Mouse (Mus musculus) monocyte, adult 2 months (primary cell): ENCODE results near the gene Rpl7a.

Experiments used
- DNase-seq, 2 experiments: peaks; one replicate each; pipeline ENCODE4 v3.0.0; 2022; ENCODE audit warnings: low spot score in 2 of 2, low read depth in 1 of 2

Gene Rpl7a

DNA sequence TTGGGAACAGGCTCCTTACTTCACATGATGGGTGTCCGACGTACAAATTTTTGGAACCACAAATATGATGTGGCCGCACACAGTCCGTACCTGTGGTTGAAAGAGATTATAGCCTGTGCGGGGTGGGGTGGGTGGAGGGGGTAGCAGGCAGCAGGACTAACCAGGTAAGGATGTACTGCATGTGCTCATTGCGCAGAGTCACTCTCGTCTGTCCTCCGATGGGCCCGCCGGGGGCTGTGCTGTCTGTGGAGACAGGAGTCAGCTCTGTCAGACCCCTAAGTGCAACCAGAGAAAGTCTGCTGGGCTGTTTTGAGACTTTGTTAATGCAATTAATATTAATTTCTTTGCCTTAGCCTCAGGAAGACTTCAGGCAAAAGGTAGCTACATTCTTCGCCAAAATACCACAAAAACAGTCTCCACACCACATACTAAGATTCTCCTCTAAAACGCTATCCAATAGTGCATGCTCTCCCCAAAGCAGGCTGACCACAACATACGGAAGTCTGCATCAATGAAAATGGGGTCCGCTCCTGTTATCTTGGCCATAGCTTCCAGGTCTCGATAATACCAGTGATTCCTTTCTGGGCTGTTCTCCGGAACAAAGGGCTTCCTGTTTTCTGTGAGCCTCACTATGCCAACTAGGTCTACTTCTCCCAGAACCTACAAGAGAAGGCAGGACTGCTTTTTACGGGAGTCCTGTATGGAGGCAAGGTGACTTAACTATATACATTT lies 3.0 kb downstream of the Rpl7a start:
- no peak for DNase-seq

DNA sequence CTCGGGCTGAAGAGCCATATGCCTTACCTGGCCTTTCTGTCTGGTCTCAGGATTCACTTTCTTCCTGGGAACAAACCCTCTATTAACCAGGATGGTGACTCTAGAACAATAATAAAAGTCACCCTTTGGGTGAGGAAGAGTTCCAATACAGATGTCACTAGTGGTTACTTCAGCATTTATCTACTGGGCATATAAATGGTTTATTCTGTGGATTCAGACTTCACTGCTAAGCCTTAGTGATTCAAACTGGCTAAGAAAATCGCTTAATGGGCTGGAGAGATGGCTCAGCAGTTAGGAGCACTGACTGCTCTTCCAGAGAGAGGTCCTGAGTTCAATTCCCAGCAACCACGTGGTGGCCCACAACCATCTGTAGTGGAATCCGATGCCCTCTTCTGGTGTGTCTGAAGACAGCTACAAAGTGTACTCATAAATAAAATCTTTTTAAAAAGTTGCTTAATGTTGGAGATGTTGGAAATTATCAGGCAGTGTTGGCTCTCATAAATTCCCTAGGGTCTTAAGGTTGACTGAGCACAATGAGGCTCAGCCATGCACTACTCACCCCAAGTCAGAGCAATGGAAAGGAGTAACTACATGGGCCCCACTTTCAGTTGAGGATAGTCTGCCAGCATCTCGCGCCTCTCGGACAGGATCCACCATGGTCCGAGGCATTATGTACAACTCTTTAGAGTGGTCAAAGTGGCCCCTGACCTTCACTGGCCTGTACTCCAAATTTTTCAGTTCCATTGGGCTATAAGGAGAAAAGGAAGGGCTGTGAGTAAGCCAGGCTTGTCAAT lies 3.8 kb downstream of the Rpl7a start:
- no peak for DNase-seq

DNA sequence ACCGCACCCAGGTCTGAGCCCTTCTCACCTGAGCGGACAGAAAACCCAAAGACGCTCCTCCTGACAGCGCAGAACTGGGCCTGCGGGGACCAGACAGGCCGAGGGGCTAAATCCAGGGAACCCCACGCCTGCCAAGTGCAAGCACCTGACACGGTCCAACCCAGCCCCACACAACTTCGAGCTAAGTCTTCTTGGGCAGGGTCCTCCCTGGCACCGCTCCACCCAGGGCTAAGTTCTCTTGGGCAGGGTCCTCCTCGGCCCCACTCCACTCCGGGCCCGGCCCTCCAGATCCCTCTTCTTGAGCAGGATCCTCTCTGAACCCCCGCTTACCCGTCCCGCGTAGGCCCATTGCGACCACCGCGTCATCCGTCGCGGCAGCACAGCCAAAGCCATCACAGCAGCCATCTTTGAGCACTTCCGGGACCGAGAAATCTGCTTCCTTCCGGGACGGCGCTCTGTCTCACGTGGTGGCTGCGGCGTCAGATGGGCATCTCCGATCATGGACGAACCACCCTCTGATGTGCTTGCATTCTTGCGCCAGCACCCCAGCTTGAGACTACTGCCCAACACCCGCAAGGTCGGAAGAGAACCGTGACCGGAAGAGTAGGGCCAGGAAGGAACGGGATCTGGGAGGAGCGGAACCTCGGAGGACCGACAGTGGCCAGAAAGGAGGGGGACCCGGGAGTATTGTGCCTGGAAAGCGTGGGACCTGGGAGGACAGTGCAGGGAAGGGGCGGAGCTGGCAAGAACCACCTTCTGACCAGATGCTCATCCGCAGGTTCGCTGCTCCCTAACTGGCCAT lies 5.6 kb downstream of the Rpl7a start, which contains the start of the genes Surf2 and Surf1:
Gene Surf2 (plus strand): TSS at position 441 of the 802 bp plus-strand sequence.
Gene Surf1 (minus strand): TSS at position 604 of the 802 bp plus-strand sequence.
- peak; percentile 57 to 69 for DNase-seq

DNA sequence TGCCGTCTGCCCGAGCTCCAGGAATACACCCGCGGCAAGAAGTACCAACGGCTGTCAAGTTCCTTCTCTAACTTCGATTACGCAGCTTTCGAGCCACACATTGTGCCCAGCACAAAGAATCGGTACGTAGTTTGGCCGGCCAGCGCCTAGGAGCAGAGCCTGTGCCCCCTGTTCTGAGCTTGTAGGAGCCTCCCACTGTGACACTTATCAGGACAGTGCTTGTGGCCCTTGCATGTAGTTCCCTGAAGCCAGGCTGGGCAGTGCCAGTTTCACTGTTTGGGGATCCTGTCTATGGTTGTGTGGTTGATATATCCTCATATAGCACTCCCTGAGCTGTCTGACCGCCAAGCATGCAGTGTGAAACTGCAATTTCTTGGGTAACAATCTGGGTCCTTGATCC lies 6.2 kb downstream of the Rpl7a start:
- DNase-seq = no peak

DNA sequence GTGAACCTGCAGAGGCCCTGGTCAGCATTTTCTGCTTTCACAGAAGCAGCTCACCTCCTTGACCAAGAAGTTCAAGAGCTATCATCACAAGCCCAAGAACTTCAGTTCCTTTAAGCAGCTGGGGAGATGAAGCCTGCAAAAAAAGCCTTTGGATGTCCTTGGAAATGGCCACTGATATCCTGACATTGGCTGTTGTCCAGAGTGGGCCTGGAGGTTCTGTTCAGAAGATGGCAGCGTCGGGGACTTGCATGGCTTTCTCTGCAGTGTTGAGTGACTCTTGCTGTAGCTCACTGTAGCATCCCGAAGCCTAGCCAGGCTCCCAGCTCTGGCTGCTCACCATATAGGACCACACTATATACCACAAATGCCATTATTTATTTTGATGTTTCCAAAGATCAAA lies 9.1 kb downstream of the Rpl7a start:
- DNase-seq = no peak

DNA sequence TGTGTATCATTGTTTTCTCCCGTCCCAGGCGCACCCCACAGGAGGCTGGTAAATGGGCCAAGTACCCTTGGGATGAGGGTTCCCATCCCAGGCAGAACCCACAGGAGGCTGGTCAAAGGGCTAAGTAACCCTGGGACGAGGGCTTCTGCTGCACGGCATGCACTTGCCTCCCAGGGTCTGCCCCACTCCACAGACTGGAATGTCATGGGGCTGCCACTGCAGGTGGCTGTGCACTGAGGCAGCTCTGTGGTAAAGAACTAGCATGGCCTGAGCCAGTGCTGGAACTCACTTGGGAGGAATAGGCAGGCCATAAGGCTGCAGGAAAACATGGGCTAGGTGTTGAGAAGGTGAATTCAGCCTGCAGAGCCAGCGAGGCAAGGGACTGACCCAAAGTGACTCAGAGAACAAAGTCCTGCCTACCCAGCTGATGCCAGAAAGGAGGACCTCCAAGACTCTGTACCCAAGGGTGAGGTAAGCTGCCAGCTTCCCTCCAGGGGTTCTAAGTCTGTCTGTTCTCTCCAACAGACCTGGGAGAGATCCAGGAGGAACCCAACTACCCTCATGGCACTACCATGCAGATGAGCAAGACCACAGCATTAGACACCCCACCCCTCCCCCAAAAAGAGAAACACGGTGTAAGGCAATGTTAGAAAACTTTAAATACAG lies 9.8 kb downstream of the Rpl7a start:
- no peak for DNase-seq

DNA sequence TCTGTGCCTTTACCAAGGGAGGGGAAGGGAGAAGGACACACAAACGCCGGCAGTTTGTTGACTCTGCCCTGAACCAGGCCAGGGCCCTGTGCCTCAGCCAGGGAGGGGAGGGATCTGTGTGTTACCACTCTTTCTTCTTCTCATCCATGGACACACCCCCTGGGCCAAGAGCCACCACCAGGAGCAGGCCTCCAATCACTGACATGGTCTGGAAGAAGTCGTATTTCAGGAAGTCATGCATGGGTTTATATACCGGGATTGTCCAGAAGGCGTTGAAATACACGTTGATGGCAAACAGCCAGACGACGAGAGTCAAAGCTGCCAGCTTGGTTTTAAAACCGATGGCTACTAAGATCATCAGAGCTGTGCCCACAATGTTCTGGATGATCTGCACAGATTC lies 11.2 kb downstream of the Rpl7a start:
- DNase-seq = no peak

DNA sequence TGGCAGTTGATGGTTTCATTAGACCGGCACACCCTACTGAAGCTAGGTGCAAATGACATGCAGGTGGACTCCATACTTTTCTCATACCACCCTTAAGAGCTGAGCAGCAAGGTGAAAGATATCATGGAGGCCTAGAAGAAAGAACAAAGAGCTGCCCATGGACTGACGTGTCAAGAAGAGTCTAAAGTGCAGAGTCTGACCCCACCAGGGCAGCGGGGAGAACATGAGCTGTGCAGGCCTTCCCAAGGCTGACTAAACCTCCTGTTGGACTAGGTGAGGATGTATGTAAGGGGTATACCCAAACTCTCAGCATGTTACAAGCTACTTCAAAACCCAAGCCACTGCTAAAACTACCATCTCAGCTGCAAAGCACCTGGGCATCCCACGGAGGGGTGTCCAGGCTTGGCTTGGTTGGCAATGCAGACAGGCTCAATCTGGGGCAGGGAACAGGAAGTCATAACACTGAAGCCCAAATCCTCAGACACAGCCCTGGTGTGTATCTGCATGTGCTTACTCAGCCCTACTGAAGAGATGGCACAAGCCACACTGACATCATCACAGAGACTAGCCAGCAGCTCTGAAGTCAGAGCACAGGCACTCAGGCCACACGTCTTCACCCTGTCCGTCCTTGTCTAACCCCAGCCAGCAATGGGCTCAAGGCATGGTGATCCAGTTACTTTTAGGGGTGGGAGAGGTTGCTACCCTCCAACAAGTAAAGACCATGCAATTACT lies 17.3 kb downstream of the Rpl7a start:
- no peak for DNase-seq

DNA sequence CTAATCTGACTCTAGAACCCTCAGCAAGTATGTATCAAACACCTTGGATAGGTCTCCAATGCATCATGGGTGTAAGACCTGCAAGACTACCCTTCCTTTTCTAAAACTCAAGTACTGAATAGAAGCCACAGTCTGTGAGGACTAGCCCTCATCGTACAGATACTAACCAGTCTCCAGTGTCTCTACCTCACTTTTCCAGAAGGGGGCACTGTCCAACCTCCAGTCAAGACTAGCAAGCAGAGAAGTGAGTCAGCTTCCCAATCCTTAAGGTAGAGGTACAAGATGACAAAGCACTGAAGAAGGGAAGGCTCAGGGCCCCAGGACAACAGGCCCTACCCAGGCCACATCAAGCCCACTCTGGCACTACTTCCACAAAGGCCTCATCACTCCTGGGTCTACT lies 19.8 kb downstream of the Rpl7a start:
- DNase-seq = peak in 1 of 2 experiments; percentile 46

DNA sequence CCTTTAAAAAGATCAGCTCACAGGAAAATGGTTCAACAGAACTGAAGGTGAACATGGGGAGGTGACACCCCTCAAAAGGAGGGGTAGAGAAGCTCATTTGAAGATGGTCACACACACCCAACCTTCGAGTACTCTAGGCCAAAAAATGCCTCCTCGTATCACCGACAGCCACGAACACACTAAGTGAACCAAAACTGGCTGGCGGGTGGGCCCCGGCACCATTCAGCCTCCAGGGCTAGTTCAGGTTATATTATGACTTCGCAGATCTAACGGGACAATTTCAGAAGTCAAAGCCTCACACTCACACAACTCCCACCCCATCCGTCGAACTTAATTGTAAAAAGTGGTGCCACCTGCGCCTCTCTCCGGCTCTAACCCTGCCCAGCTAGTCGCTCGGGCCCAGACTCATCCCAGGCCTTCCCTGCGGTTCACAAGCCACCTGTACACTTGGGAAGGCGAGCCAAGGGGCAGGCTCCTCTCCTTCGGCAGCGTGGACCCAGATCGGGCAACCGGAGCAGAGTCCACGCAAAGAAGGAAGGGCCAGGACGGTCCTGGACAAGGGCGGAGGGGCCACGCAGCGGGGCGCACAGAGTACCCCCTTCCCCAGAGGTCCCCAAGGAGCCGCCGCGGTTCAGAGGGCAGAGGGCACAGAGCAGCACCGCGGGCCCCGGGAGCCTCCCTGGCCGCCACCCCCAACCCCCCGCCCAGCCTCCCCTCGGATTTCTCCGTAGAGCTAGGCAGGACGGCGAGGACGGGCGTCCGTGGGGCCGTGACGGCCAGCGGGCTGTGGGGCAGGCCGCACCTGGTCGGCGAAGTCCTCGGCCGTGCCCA lies 22.1 kb downstream of the Rpl7a start:
- peak in 1 of 2 experiments; percentile 13 for DNase-seq

DNA sequence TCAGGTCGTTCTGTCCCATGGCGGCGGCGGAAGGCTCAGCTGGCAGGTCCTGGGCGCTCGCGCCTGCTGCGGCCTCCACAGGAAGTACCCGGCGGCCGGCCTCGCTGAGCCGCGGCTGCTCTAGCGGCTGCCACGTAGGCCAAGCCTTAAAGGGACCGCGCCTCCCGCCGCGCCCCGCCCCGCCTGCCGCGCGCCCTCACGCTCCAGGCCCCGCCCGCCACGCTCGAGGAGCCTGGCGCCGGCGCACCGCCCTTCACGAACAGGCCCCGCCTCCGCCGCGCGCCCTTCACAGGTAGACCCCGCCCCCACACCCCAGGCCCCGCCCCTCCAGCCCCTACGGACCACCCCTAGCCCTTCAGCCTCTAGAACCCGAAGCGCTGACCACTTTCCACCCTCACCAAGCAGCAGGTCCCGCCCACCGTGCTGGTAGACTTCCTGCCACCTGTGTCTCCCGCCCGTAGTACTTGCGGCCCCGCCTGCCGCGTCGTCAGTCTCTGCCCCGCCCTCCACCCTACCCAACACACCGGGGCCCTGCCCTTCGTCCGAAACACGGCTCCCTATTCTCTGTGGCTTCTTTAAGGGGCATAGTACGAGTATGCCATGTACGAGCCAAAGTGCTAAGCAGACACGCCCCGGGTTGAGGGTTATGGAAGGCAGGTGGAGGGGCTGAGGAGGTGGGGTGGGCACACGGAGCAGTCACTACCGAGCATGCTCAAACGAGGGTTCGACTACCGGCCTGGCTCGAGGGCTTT lies 22.9 kb downstream of the Rpl7a start, which contains the start of the genes Surf4 and Stkld1:
Gene Surf4 (minus strand): TSS at position 625 of the 752 bp plus-strand sequence.
Gene Stkld1 (plus strand): TSS at position 744 of the 752 bp plus-strand sequence.
- peak; percentile 71 to 83 for DNase-seq

DNA sequence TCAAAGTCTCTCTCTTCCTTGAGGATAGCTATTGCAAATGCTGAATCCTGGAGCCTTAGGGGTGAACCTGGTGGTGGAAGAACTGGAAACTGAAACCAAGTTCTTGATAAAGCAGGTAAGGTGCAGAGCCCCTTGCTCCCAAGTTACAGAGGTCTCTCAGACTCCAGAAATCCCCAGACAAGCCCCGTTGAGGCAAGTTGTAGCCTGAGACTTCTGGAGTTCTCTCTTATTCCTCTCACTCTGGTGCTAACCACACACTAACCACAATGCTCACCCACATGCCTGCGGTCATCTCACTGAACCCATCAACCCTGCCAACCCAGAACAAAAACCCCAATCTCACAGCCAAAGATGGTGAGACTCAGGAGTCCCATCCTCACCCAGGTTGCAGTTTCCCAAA lies 24.7 kb downstream of the Rpl7a start:
- no peak for DNase-seq

DNA sequence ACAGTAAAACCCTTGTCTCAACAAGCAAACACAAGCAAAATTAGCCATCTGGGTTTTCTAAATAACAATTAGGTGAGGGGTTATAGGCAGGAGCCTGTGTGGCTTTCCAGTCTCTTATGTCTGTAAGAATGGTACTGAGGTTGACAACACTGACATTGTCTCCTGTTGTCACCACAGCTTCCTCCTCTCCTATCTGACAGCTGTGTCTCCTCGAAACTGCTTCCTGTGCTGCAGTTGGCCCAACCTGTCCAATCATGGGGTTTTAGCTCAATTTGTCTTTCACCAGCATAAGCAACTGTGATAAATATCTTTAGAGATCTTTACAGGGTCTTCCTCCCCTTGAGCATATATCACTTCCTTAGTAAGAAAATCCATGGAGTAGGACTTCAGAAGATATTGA lies 25.9 kb downstream of the Rpl7a start:
- no peak for DNase-seq

DNA sequence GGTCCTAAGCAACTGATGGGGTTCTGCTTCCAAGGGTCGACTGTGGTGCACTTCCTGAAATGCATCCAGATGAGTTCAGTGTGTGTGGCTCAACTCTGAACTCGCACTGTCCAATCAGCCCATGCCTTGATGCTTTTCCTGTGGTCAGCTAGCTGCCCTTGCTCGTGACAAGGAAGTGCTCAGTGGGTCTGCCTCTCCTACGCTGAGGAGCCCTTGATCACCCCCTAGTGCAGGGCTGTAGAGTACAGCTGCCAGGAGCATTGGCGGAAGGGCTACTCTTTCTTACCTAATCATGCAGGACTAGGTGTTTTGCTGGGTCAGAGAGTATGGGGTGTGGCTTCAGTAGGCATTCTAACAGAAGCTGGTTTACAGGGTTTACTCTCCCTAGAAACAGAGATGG lies 31.0 kb downstream of the Rpl7a start:
- peak in 1 of 2 experiments; percentile 23 for DNase-seq

DNA sequence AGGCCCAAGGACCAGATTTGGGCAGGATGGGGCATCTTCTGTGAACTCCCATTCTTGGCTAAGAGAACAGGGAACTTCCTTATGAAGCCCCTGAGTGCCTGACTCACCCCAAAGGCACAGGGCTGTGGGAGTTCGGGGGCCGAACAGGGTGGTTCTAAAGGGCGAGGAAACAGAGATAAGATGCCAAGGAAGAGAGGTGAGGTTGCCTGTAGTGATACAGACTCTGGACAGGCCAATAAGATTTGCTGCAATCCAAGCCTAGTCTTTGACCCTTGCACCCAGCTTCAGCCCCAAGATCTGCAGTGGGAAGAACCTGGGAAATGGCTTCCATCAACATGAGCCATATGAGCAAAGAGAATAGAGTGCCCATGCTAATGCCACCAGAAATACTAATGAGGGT lies 32.7 kb downstream of the Rpl7a start:
- no peak for DNase-seq

DNA sequence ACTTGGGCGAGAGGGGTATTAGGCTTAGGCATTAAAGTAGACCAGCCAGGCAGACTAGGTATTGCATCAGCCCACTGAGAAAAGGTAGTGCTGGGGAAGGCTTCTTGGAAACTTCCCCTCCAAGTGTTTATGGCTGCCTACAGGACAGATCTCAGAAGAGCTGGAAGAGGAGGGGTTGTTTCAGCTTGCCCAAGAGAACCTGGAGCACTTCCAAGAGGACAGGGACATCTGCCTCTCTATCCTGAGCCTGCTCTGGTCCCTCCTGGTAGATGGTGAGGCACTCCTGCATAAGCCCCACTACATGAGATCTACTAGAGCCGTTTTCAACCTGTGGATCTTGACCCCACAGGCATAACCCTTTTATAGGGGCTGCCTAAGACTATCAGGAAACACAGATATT lies 39.8 kb downstream of the Rpl7a start:
- no peak for DNase-seq

DNA sequence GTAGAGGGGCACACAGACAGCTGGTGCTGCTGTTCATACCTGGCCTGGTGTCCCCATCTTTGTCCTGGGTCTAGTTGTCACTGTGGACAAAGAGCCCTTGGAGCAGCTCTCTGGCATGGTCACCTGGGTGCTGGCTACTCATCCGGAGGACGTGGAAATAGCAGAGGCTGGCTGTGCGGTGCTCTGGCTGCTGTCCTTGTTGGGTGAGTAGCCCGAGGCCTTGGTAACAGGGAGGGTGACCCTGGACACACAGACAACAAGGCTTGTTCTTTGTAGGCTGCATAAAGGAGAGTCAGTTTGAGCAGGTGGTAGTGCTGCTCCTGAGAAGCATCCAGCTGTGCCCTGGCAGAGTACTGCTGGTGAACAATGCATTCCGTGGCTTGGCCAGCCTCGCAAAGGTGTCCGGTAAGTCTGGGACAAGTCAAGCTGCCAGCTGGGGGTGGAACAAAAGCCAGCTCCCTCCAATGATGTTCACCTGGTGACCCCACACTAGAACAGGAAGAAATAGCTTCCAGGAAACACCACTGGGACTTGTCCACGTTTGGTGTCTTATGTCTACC lies 40.9 kb downstream of the Rpl7a start:
- DNase-seq = no peak

DNA sequence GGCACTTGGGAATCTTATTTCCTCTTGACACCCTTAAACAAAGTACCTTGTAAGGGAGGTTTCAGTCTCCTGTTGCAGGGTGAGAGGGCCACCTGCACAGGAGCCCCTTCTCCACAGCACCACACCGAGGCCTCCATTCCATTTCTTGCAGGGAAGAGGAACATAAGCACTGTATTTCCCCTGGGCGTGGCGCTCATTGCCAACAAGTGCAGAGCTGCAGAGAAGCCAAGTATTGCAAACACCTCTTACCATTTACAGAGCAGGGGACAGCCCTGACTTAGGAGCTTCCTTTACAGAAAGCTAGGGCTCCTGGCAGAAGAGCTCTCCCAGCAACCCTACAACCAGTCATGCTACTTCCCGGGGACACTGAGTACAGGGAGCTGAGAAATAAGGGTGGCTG lies 41.6 kb downstream of the Rpl7a start:
- no peak for DNase-seq
